Mouse (Mus musculus): ENCODE measurements around the gene Sbf2. TPM values are rescaled to one million over a fixed set of nuclear protein-coding genes. Genes with fewer than 3 reads are reported as not detected.

Gene Sbf2
- polyA plus RNA-seq, 1 experiment from 2014 or later = 68.8 TPM

DNA sequence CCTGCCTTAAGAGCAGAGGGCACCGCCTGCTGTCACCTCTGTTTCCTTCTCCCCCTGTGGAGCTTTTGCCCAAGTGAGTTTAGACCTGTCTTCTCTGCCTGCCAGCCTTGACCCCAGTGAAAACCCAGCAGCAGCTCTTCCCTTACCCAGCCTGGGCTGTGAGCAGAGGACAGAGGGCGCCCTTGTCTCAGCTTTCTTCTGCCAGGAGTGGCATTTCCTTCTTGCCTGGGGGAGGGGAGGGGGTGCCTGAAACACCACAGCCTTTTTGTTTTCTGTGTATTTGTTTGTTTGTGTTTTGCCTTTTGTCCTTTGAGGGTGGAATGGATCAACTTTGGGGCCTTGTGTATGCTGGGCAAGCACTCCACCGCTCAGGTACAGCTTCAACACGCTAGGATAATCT lies 342.3 kb downstream of the Sbf2 start:
- H3K4me3 ChIP-seq = no peak overlapping the region
- no peaks in the 10 kb centered on the region for H3K4me1 ChIP-seq
- no peaks in the 10 kb centered on the region for H3K27me3 ChIP-seq
- no peak overlapping the region for H3K27ac ChIP-seq (replicated peaks)
- H3K9me3 ChIP-seq = no peaks in the 10 kb centered on the region
- H3K9ac ChIP-seq (replicated peaks) = no peak overlapping the region
- 87% methylated on average over 4 of the region's 4 CpGs for WGBS
- no peak overlapping the region for H3K4me2 ChIP-seq (replicated peaks)
- no peak for ATAC-seq (replicated peaks)
- no peaks in the 10 kb centered on the region for H3K36me3 ChIP-seq

DNA sequence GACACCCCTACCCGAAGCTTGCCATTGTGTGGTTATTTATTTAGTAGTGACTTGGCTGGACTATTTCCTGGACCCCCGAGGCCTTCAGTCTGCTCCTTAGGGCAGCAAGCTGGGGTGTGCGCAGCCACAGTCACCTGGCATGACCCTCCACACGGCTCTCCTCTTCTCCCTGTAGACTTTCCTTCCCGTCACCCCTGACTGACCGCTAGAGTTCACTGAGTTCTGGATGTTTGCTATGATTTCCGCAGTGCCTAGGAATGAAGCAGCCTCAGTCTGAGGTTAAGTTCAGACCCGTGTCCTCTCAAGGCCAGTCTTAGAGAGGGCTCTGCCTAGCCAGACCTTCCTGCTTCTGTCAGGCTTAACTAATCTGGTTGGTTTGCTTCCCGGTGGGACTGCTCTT lies 342.9 kb downstream of the Sbf2 start:
- Histone ChIP-seq H3K36me3 (no peaks in the 10 kb centered on the region), H3K4me1 (no peaks in the 10 kb centered on the region)
- 80% methylated on average over 9 of the region's 9 CpGs for WGBS

GRCm38 (mm10) chr7:110270455-110270854 lies 344.3 kb downstream of the Sbf2 start:
- H3K4me2 ChIP-seq (replicated peaks) = no peak overlapping the region
- no peak overlapping the region for H3K27ac ChIP-seq (replicated peaks)
- H3K4me1 ChIP-seq = no peaks in the 10 kb centered on the region
- H3K9me3 ChIP-seq = no peaks in the 10 kb centered on the region
- H3K4me3 ChIP-seq = no peak overlapping the region
- 96% methylated on average over 7 of the region's 7 CpGs for WGBS
- H3K9ac ChIP-seq (replicated peaks) = no peak overlapping the region
- H3K36me3 ChIP-seq = no peaks in the 10 kb centered on the region
- no peak for ATAC-seq (replicated peaks)
- H3K27me3 ChIP-seq = no peaks in the 10 kb centered on the region

More for the DNA sequence above, 342.9 kb downstream of the Sbf2 start:
- Histone ChIP-seq H3K27me3 (no peaks in the 10 kb centered on the region), H3K4me3 (no peak overlapping the region), H3K27ac (replicated peaks) (no peak overlapping the region), H3K4me2 (replicated peaks) (no peak overlapping the region), H3K9ac (replicated peaks) (no peak overlapping the region), H3K9me3 (no peaks in the 10 kb centered on the region)
- no peak for ATAC-seq (replicated peaks)

DNA sequence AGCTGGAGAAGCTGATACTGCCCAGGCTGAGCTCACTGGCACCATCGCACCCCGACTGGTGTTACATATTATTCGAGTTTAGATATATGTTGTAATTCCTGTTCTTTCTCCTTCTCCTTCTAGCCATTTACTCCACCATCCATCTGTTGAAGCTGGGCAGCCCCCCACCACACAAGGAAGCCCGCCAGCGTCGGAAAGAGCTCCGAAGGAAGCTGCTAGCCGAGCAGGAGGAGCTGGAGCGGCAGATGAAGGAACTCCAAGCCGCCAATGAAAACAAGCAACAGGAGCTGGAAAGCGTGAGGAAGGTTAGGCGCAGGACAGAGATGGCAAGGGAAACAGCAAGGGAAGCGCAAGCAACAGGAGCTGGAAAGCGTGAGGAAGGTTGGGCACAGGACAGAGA lies 344.9 kb downstream of the Sbf2 start:
- Histone ChIP-seq H3K9ac (replicated peaks) (no peak overlapping the region), H3K36me3 (no peaks in the 10 kb centered on the region), H3K4me2 (replicated peaks) (no peak overlapping the region), H3K9me3 (no peaks in the 10 kb centered on the region), H3K4me1 (no peaks in the 10 kb centered on the region), H3K27me3 (no peaks in the 10 kb centered on the region), H3K27ac (replicated peaks) (no peak overlapping the region), H3K4me3 (no peak overlapping the region)
- no peak for ATAC-seq (replicated peaks)
- 86% methylated on average over 14 of the region's 14 CpGs for WGBS

DNA sequence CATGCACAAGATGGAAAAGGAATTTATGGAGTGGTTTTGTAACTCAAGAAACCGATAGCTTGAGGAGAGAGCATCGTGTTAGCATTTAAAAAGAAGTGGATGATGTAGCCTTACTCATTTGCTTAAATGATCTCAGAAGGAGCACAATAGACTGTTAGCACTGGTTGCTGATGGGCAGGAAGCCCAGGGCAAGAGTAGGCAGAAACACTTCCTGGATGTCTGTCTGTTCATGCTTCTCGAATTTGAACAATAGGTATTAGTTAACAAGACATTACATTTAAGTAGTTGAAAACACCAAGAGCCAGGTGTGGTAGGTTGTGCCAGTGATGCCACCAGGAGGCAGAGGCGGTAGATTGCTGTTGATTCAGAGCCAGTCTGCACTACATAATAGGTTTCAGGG lies 346.2 kb downstream of the Sbf2 start:
- ATAC-seq (replicated peaks) = no peak
- H3K4me3 ChIP-seq = no peak overlapping the region
- H3K9me3 ChIP-seq = no peaks in the 10 kb centered on the region
- H3K27me3 ChIP-seq = no peaks in the 10 kb centered on the region
- H3K36me3 ChIP-seq = no peaks in the 10 kb centered on the region
- H3K27ac ChIP-seq (replicated peaks) = no peak overlapping the region
- H3K4me2 ChIP-seq (replicated peaks) = no peak overlapping the region
- no peak overlapping the region for H3K9ac ChIP-seq (replicated peaks)
- 40% methylated on average over 4 of the region's 4 CpGs for WGBS
- no peaks in the 10 kb centered on the region for H3K4me1 ChIP-seq

- ATAC-seq (replicated peaks) = no peak
- 91% methylated on average over 9 of the region's 9 CpGs for WGBS
- no peaks in the 10 kb centered on the region for H3K27me3 ChIP-seq
- H3K27ac ChIP-seq (replicated peaks) = no peak overlapping the region
- H3K4me3 ChIP-seq = no peak overlapping the region
- H3K4me1 ChIP-seq = no peaks in the 10 kb centered on the region
- no peak overlapping the region for H3K4me2 ChIP-seq (replicated peaks)
- no peaks in the 10 kb centered on the region for H3K9me3 ChIP-seq
- no peaks in the 10 kb centered on the region for H3K36me3 ChIP-seq
- no peak overlapping the region for H3K9ac ChIP-seq (replicated peaks)
Observed at GRCm38 (mm10) chr7:110267994-110268393, 346.7 kb downstream of the Sbf2 start.

DNA sequence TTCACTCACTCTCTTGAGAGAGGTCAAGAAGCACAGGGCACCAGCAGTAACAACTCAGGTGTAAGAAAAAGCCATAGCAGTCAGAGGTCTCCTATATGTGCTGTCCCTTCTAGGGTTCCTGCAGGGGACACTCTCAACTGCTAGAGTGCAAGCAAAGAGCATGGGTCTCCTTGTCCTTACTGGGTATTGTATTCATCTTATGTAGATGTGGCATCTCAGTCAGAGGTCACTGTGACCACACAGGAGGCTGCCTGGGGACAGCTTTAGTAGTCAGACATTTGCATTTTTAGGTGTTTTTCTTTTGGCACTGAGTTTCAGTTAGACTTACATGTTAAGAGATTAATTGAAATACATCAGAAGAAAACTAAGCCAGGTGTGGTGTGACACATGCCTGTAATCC lies 347.7 kb downstream of the Sbf2 start:
- Histone ChIP-seq H3K9me3 (no peaks in the 10 kb centered on the region), H3K36me3 (no peaks in the 10 kb centered on the region), H3K27ac (replicated peaks) (no peak overlapping the region), H3K4me1 (no peaks in the 10 kb centered on the region), H3K9ac (replicated peaks) (no peak overlapping the region), H3K4me2 (replicated peaks) (no peak overlapping the region), H3K4me3 (no peak overlapping the region), H3K27me3 (no peaks in the 10 kb centered on the region)
- no peak for ATAC-seq (replicated peaks)

DNA sequence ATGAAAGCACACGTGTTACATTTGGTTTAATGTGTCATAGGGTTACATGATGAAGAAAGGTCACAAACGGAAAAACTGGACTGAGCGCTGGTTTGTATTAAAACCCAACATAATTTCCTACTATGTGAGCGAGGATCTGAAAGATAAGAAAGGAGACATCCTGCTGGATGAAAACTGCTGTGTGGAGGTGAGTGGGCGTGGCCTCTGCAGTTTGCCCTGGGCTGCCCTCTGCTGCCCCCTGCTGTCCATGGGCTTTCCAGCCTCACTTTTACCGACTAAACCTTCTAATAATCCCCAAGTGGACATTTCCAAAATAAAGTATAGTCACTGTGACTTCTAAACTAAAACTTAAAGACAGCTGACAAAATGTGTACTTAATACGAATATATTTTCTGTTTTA lies 348.9 kb downstream of the Sbf2 start:
- no peak for ATAC-seq (replicated peaks)

GRCm38 (mm10) chr7:110263474-110263873 lies 351.2 kb downstream of the Sbf2 start:
- peaks cover 8% of the 10 kb centered on the region for H3K4me1 ChIP-seq
- no peaks in the 10 kb centered on the region for H3K27me3 ChIP-seq
- no peak for ATAC-seq (replicated peaks)
- no peak overlapping the region for H3K4me2 ChIP-seq (replicated peaks)
- H3K9me3 ChIP-seq = no peaks in the 10 kb centered on the region
- no peak overlapping the region for H3K27ac ChIP-seq (replicated peaks)
- H3K4me3 ChIP-seq = no peak overlapping the region
- H3K36me3 ChIP-seq = no peaks in the 10 kb centered on the region
- H3K9ac ChIP-seq (replicated peaks) = no peak overlapping the region
- WGBS = 87% methylated on average over 1 of the region's 1 CpGs

More for the DNA sequence above, 348.9 kb downstream of the Sbf2 start:
- Histone ChIP-seq H3K36me3 (no peaks in the 10 kb centered on the region), H3K9me3 (no peaks in the 10 kb centered on the region), H3K27me3 (no peaks in the 10 kb centered on the region), H3K4me2 (replicated peaks) (no peak overlapping the region), H3K9ac (replicated peaks) (no peak overlapping the region), H3K4me1 (no peaks in the 10 kb centered on the region), H3K27ac (replicated peaks) (no peak overlapping the region), H3K4me3 (no peak overlapping the region)
- 38% methylated on average over 7 of the region's 7 CpGs for WGBS

- no peak for ATAC-seq (replicated peaks)
- peaks cover 8% of the 10 kb centered on the region for H3K4me1 ChIP-seq
- H3K4me3 ChIP-seq = no peak overlapping the region
- H3K9me3 ChIP-seq = no peaks in the 10 kb centered on the region
- WGBS = 72% methylated on average over 1 of the region's 1 CpGs
- H3K4me2 ChIP-seq (replicated peaks) = no peak overlapping the region
- H3K27ac ChIP-seq (replicated peaks) = no peak overlapping the region
- H3K9ac ChIP-seq (replicated peaks) = no peak overlapping the region
- no peaks in the 10 kb centered on the region for H3K27me3 ChIP-seq
- H3K36me3 ChIP-seq = no peaks in the 10 kb centered on the region
Observed at GRCm38 (mm10) chr7:110262661-110263060, 352.1 kb downstream of the Sbf2 start.

- Histone ChIP-seq H3K36me3 (no peaks in the 10 kb centered on the region), H3K4me1 (peaks cover 8% of the 10 kb centered on the region), H3K4me2 (replicated peaks) (no peak overlapping the region), H3K9ac (replicated peaks) (no peak overlapping the region), H3K27me3 (no peaks in the 10 kb centered on the region), H3K27ac (replicated peaks) (no peak overlapping the region), H3K9me3 (no peaks in the 10 kb centered on the region), H3K4me3 (no peak overlapping the region)
- no peak for ATAC-seq (replicated peaks)
- WGBS = 82% methylated on average over 4 of the region's 4 CpGs
Observed at GRCm38 (mm10) chr7:110261807-110262206, 352.9 kb downstream of the Sbf2 start.

DNA sequence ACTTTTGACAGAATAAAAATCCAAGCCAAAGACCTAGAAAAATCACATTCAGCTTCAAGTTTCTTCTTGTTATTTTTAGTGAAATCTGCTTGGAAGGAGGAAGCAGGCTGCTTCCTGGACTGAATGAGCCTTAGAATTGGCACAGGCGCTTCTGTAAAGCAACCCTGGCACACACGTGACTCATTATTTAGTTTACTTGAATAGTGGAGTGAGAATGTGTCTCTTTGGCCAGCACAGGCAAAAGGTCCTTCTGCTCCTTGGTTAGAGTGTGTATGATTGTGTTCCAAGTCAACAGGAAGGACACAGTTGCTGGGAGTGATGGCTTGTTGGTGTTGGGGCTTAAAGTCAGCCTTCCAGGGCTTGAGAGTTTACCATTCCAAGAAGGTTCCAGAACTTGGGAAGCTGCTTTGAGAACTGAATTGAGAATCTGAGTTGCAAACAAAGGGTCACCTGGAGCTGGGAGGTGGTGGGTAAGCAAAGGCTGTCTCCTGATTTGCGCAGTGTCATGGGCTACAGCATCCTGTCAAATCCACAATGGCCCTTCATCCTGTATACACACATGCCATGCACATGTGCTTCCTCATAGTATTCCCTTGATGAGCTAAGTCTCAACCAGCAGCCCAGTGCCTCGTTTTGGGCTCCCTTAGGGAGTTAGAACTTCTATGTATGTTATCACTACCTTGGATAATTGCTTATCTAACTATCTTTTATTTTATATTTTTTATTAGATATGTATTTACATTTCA lies 354.6 kb downstream of the Sbf2 start:
- peak overlapping the region; percentile 37; the same call in 1 of the 2 replicates for H3K27ac ChIP-seq (replicated peaks)
- H3K27me3 ChIP-seq = no peaks in the 10 kb centered on the region
- ATAC-seq (replicated peaks) = no peak
- no peak overlapping the region for H3K4me3 ChIP-seq
- no peaks in the 10 kb centered on the region for H3K9me3 ChIP-seq
- peaks cover 8% of the 10 kb centered on the region for H3K4me1 ChIP-seq
- WGBS = 67% methylated on average over 4 of the region's 4 CpGs
- no peak overlapping the region for H3K4me2 ChIP-seq (replicated peaks)
- H3K36me3 ChIP-seq = no peaks in the 10 kb centered on the region
- no peak overlapping the region for H3K9ac ChIP-seq (replicated peaks)

Data from forebrain, embryonic 15.5 days (tissue).